Mouse (Mus musculus): ENCODE measurements at regions not wholly inside any gene's neighbourhood (a gene's known extent, or its start where the extent isn't known, plus 50 kb on each side); places are given as distances from the start of the nearest gene placed in this dataset.

DNA sequence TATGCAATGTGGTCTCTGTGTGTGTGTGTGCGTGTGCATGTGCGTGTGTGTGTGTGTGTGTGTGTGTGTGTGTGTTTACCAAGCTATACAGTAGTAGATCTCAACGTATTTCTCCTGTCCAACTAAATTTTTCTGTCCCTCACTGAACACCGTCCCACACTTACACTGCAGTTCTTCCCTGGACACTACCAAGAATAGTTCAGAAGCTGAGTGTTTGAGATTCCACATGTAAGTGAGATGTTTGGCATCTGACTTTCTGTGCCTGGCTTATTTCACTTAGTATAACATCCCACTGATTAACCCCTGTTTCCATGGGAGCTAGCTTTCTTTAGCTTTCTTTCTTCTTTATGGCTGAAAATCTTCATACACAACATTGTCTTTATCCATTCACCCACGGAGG lies 213.5 kb downstream of the Tox3 start:
- WGBS = 74% methylated on average over 5 of the region's 5 CpGs
- no peaks in the 10 kb centered on the region for H3K36me3 ChIP-seq (ENCODE audit: control insufficient read depth, insufficient read depth, low read length)
- TF ChIP-seq CTCF (IDR thresholded peaks at IDR 0.05; ENCODE audit: extremely low read depth, insufficient read depth, insufficient read length, insufficient replicate concordance) (no peak), POLR2A (IDR thresholded peaks at IDR 0.05; ENCODE audit: low read depth, low read length) (no peak)
- no peaks in the 10 kb centered on the region for H3K27me3 ChIP-seq (ENCODE audit: control insufficient read depth, insufficient read depth, low read length)
- DNase-seq (ENCODE audit: low read depth in 1 of 2, low spot score in 2 of 2) = no peak
- no peak overlapping the region for H3K4me3 ChIP-seq (ENCODE audit: extremely low read depth, insufficient read depth, insufficient read length)
- no peak overlapping the region for H3K27ac ChIP-seq (ENCODE audit: insufficient read depth, low read length)
- no peaks in the 10 kb centered on the region for H3K4me1 ChIP-seq (ENCODE audit: control insufficient read depth, insufficient read depth, insufficient read length)

DNA sequence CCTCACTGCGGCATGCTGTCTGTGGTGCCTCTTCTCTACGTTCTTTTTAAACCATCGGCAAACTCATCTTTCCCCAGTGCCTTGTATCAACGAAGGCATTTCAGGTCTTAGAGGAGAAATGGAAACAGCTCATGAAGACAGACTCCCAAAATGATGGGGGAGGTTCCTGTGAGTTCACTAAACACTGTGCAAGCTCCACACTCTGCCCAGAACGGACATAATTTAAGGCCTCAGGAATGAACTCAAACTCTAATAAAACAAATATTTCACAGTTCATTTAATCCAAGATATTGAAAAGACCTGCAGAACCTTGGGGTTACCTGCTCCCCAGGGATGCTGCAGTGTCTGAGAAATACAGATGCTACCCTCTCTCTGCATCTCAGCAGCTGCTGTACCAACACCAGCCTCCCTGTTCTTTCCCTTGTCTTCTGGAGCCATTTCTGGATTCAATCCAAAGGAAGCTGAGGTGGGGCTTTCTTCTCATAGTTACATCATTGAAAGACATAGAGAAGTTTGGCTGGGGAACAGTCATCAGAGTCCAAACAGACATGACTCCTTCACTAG lies 217.4 kb downstream of the Tox3 start:
- no peak for DNase-seq (ENCODE audit: low read depth in 1 of 2, low spot score in 2 of 2)
- Histone ChIP-seq H3K4me3 (ENCODE audit: extremely low read depth, insufficient read depth, insufficient read length) (no peak overlapping the region), H3K4me1 (ENCODE audit: control insufficient read depth, insufficient read depth, insufficient read length) (no peaks in the 10 kb centered on the region), H3K36me3 (ENCODE audit: control insufficient read depth, insufficient read depth, low read length) (no peaks in the 10 kb centered on the region), H3K27ac (ENCODE audit: insufficient read depth, low read length) (no peak overlapping the region), H3K27me3 (ENCODE audit: control insufficient read depth, insufficient read depth, low read length) (no peaks in the 10 kb centered on the region)
- 85% methylated on average over 5 of the region's 5 CpGs for WGBS
- TF ChIP-seq CTCF (IDR thresholded peaks at IDR 0.05; ENCODE audit: extremely low read depth, insufficient read depth, insufficient read length, insufficient replicate concordance) (no peak), POLR2A (IDR thresholded peaks at IDR 0.05; ENCODE audit: low read depth, low read length) (no peak)

DNA sequence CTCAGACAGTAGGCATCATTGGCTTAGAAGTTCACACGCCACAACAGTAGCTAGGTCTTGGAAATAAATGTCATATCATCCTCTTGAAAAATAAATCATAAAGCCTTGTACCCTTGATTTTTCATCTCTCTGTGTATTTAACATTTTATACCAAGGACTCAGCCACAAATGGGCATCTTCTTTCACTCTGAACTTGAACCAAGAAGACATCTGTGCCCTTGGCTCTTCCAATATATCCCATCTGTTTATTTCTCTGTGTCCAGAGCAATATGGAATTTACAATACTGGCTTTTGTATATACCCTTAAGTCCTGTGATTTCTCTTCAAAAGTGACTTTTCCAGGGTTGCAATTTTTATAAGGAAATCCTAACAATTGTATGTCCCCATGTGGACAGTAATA lies 222.7 kb downstream of the Tox3 start:
- Histone ChIP-seq H3K4me3 (ENCODE audit: extremely low read depth, insufficient read depth, insufficient read length) (no peak overlapping the region), H3K27ac (ENCODE audit: insufficient read depth, low read length) (no peak overlapping the region), H3K36me3 (ENCODE audit: control insufficient read depth, insufficient read depth, low read length) (no peaks in the 10 kb centered on the region), H3K27me3 (ENCODE audit: control insufficient read depth, insufficient read depth, low read length) (no peaks in the 10 kb centered on the region), H3K4me1 (ENCODE audit: control insufficient read depth, insufficient read depth, insufficient read length) (no peaks in the 10 kb centered on the region)
- DNase-seq (ENCODE audit: low read depth in 1 of 2, low spot score in 2 of 2) = no peak
- TF ChIP-seq CTCF (IDR thresholded peaks at IDR 0.05; ENCODE audit: extremely low read depth, insufficient read depth, insufficient read length, insufficient replicate concordance) (no peak), POLR2A (IDR thresholded peaks at IDR 0.05; ENCODE audit: low read depth, low read length) (no peak)
- WGBS = 90% methylated on average over 1 of the region's 1 CpGs

DNA sequence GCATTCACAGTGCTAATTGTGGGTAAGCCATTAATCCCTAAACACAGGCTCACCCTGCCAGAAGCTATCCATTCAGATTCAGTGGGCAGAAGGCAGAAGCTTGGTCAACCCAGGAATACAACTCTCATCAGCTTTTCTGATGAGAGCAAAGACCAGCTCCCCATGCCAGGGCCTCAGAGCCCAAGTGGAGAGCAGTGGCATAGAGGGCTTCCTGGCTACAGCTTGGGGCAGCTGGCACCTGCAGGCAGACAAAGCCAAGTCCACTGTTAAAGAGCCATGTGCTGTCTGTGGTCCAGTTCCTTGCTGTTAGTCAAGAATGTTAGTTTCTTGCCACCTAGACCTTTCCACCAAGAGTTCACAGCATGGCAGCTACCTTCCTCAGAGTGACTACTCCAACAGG lies 225.0 kb downstream of the Tox3 start:
- no peak for DNase-seq (ENCODE audit: low read depth in 1 of 2, low spot score in 2 of 2)
- TF ChIP-seq CTCF (IDR thresholded peaks at IDR 0.05; ENCODE audit: extremely low read depth, insufficient read depth, insufficient read length, insufficient replicate concordance) (no peak), POLR2A (IDR thresholded peaks at IDR 0.05; ENCODE audit: low read depth, low read length) (no peak)
- no peaks in the 10 kb centered on the region for H3K36me3 ChIP-seq (ENCODE audit: control insufficient read depth, insufficient read depth, low read length)
- no peaks in the 10 kb centered on the region for H3K27me3 ChIP-seq (ENCODE audit: control insufficient read depth, insufficient read depth, low read length)
- no peak overlapping the region for H3K27ac ChIP-seq (ENCODE audit: insufficient read depth, low read length)
- no peak overlapping the region for H3K4me3 ChIP-seq (ENCODE audit: extremely low read depth, insufficient read depth, insufficient read length)
- no peaks in the 10 kb centered on the region for H3K4me1 ChIP-seq (ENCODE audit: control insufficient read depth, insufficient read depth, insufficient read length)

DNA sequence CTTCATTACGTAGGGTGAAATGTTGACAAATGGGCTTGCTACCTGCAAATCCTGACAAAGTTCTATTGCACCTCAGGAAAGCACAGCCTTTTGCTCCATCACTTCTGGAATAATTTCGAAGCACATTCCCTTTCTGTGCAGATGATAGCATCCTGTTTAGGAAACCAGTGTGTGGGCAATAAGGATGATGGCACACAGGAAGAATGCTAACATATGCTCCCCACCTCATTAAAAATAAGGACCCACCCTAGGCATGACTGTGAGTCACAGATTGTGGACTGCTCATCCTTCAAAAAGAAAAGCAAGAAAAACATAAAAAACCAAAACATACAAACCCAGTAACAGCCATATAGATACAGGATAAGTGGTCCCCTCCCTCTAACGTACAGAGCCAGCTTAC lies 226.2 kb downstream of the Tox3 start:
- H3K27ac ChIP-seq (ENCODE audit: insufficient read depth, low read length) = no peak overlapping the region
- H3K4me1 ChIP-seq (ENCODE audit: control insufficient read depth, insufficient read depth, insufficient read length) = no peaks in the 10 kb centered on the region
- DNase-seq (ENCODE audit: low read depth in 1 of 2, low spot score in 2 of 2) = no peak
- no peaks in the 10 kb centered on the region for H3K36me3 ChIP-seq (ENCODE audit: control insufficient read depth, insufficient read depth, low read length)
- no peaks in the 10 kb centered on the region for H3K27me3 ChIP-seq (ENCODE audit: control insufficient read depth, insufficient read depth, low read length)
- H3K4me3 ChIP-seq (ENCODE audit: extremely low read depth, insufficient read depth, insufficient read length) = no peak overlapping the region
- TF ChIP-seq CTCF (IDR thresholded peaks at IDR 0.05; ENCODE audit: extremely low read depth, insufficient read depth, insufficient read length, insufficient replicate concordance) (no peak), POLR2A (IDR thresholded peaks at IDR 0.05; ENCODE audit: low read depth, low read length) (no peak)
- WGBS = 79% methylated on average over 3 of the region's 3 CpGs

DNA sequence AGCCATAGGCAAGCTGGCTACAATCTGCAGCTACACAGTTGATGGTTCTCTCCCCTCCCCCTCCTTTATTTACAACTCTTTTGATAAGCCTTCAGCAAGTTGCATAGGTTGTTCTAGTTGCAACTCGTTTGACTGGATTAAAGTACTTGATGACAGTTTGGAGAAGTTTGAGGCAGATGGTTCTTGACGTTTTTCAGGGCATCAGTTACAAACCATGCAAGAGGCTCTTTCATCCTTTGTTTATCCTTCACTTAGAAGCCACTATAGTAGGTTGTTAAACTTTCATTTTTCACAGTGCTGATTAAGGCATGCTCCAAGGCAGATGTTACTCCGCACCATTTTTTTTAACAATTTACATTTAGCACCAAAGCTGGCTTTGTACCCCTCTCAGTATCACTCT lies 227.1 kb downstream of the Tox3 start:
- Histone ChIP-seq H3K27ac (ENCODE audit: insufficient read depth, low read length) (no peak overlapping the region), H3K36me3 (ENCODE audit: control insufficient read depth, insufficient read depth, low read length) (no peaks in the 10 kb centered on the region), H3K4me3 (ENCODE audit: extremely low read depth, insufficient read depth, insufficient read length) (no peak overlapping the region), H3K27me3 (ENCODE audit: control insufficient read depth, insufficient read depth, low read length) (no peaks in the 10 kb centered on the region), H3K4me1 (ENCODE audit: control insufficient read depth, insufficient read depth, insufficient read length) (no peaks in the 10 kb centered on the region)
- no peak for DNase-seq (ENCODE audit: low read depth in 1 of 2, low spot score in 2 of 2)
- no peak for TF ChIP-seq POLR2A (IDR thresholded peaks at IDR 0.05; ENCODE audit: low read depth, low read length)
- TF ChIP-seq CTCF (IDR thresholded peaks at IDR 0.05; ENCODE audit: extremely low read depth, insufficient read depth, insufficient read length, insufficient replicate concordance) = no peak
- 43% methylated on average over 3 of the region's 3 CpGs for WGBS

DNA sequence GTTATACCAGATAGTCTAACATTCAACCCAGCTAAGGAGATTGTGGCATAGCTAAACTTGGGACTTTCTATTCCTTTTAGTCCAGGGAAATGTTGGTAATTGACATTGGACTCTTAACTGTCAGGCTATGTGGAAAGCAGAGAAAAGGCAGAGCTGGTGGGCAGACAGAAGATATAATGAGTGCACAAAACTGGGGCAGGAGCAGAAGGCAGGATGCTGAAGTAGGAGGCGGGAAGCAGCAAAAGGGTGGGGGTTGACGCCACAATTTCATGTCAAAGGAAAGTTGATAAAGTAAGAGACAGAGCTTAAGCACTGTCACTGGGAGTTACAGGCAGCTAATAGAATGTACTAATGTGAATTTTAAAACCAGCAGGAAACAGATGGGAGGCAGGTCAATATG lies 232.7 kb downstream of the Tox3 start:
- H3K27ac ChIP-seq (ENCODE audit: insufficient read depth, low read length) = no peak overlapping the region
- no peak for TF ChIP-seq POLR2A (IDR thresholded peaks at IDR 0.05; ENCODE audit: low read depth, low read length)
- TF ChIP-seq CTCF (IDR thresholded peaks at IDR 0.05; ENCODE audit: extremely low read depth, insufficient read depth, insufficient read length, insufficient replicate concordance) = no peak
- no peaks in the 10 kb centered on the region for H3K36me3 ChIP-seq (ENCODE audit: control insufficient read depth, insufficient read depth, low read length)
- no peak for DNase-seq (ENCODE audit: low read depth in 1 of 2, low spot score in 2 of 2)
- no peak overlapping the region for H3K4me3 ChIP-seq (ENCODE audit: extremely low read depth, insufficient read depth, insufficient read length)
- H3K27me3 ChIP-seq (ENCODE audit: control insufficient read depth, insufficient read depth, low read length) = no peaks in the 10 kb centered on the region
- no peaks in the 10 kb centered on the region for H3K4me1 ChIP-seq (ENCODE audit: control insufficient read depth, insufficient read depth, insufficient read length)
- 92% methylated on average over 2 of the region's 2 CpGs for WGBS
